Mouse (Mus musculus) midbrain, embryonic 15.5 days (tissue): ENCODE results near the gene Prdm16. TPM values are rescaled to one million over a fixed set of nuclear protein-coding genes. Genes with fewer than 3 reads are reported as not detected.

ENCODE experiments used
- ATAC-seq: fragments of 200-750 bp; cut with Nextera tagmentation; replicated peaks from 2 replicates; pipeline ENCODE4 v1.8.0; 2017; ENCODE audit warnings: moderate TSS enrichment
- H3K27ac ChIP-seq: fragments of 300-500 bp; sonication (generic); 2 replicates; pipeline ENCODE4 v1.5.1; 2015; ENCODE audit warnings: mild to moderate bottlenecking, inconsistent platforms
- H3K27me3 ChIP-seq: fragments of 300-500 bp; sonication (generic); replicated peaks from 2 replicates; pipeline ENCODE4 v1.6.1; 2015; ENCODE audit warnings: inconsistent platforms
- H3K36me3 ChIP-seq: fragments of 300-500 bp; sonication (generic); replicated peaks from 2 replicates; pipeline ENCODE4 v1.6.1; 2015; ENCODE audit warnings: inconsistent platforms
- H3K4me1 ChIP-seq: fragments of 300-500 bp; sonication (generic); 2 replicates; pipeline ENCODE4 v1.6.1; 2015; ENCODE audit warnings: inconsistent platforms
- H3K4me2 ChIP-seq: fragments of 300-500 bp; sonication (generic); 2 replicates; pipeline ENCODE4 v1.6.1; 2015; ENCODE audit warnings: inconsistent platforms, mild to moderate bottlenecking, moderate library complexity
- H3K4me3 ChIP-seq: fragments of 300-500 bp; sonication (generic); 2 replicates; pipeline ENCODE4 v1.5.1; 2015; ENCODE audit warnings: mild to moderate bottlenecking, inconsistent platforms
- H3K9ac ChIP-seq: fragments of 300-500 bp; sonication (generic); 2 replicates; pipeline ENCODE4 v1.6.1; 2015; ENCODE audit warnings: mild to moderate bottlenecking, inconsistent platforms
- H3K9me3 ChIP-seq: fragments of 300-500 bp; sonication (generic); 2 replicates; pipeline ENCODE4 v1.6.1; 2016; ENCODE audit warnings: inconsistent platforms
- WGBS: fragments of 180-500 bp; shearing (Covaris S2); methylation state at CpG from one replicate; pipeline ENCODE4 v1.1.7; 2015; ENCODE audit warnings: mixed read lengths; 5-methylcytosine and 5-hydroxymethylcytosine counted together
- polyA plus RNA-seq: library from polyadenylated mRNA; unstranded; fragments of >200 nt; fragmentation: Nextera tagmentation; extraction: Ambion mirVana; gene quantifications from 2 replicates; pipeline ENCODE4 v1.2.1, GENCODE M21; 2015

Prdm16 gene
- polyA plus RNA-seq, 1 experiment from 2014 or later = 11.5 TPM

DNA sequence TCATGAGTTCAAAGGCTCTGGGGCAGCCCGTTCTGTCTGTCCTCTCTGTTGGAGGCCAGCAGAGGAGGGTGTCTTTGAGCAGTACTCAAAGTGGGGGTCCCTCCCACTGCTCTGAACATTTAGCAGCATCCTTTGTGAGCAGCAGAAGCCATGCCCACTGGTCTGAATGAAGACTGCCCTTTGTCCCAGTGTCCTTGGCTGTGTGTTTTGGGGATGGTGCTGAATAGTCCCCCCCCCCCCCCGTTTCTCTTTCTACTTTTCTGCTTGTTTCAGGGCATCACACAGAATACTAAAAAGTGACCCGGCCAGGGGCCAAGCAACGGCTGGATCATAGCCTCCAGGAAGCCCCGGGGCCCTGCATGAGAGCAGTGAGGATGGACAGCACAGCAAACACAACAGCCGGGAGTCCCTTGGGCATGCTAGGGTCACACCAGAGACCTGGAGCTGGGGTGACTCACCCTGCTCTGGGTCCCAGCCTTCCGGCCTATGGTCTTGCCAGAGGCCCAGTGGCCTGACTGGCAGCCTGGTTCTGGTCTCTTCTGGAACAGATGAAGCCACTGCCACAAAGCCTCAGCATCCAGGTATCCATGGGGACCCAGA, 242.4 kb downstream of the Prdm16 start:
- H3K9ac ChIP-seq = no peak overlapping the region
- H3K27ac ChIP-seq = no peak overlapping the region
- ATAC-seq = no peak

DNA sequence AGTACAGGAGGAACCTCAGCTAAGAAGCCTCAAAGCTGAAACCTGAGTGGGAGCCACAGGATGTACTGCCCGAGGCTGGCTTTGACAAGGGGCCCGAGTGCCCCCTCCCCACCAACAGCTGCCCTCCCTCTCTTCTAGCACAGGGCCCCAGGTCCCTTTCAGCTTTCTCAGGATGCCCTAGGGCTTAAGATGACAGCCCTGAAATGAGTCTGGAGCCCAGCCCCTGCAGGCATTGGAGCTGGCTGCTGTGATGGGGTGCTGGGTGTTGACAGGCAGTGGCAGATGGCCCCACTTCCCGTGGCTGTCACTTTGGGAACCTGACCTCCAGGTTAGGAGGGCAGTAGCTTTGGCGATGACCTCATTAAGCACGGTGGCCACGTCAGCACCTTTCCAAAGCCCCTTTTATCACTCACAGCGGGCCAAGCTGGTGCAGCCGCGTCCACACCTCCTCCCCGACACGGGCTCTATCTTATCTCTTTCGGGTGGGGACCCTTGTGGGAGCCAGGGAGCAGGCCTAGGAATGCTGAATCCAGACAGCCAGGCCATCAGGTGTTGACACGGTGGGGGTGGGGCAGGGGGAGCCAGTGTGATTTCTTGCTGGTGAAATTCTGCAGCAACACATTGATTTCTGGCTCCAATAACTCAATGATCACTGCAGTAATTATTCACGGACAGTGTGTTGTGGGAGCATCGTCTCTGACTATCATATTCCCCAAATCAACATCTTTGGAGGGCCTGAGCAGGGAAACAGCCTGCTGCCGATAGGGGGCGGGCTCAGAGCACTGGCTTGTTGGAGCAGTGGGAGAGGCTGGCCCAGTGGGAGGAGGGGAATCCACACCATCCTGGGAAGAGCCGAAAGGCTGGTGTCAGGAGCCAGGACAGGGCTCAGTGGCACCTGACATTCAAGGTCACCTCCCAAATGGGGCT, 243.2 kb downstream of the Prdm16 start:
- no peak overlapping the region for H3K9ac ChIP-seq
- no peaks in the 10 kb centered on the region for H3K27me3 ChIP-seq
- H3K36me3 ChIP-seq = no peaks in the 10 kb centered on the region
- ATAC-seq = 0 out of 2 replicates have a peak, but pooled peaks have one; percentile 45
- no peak overlapping the region for H3K4me3 ChIP-seq
- 30% methylated on average over 18 of the region's 18 CpGs for WGBS
- H3K27ac ChIP-seq = no peak overlapping the region
- peaks cover 24% of the 10 kb centered on the region for H3K4me1 ChIP-seq
- H3K9me3 ChIP-seq = no peaks in the 10 kb centered on the region
- no peak overlapping the region for H3K4me2 ChIP-seq

More for the DNA sequence above, 242.4 kb downstream of the Prdm16 start:
- Histone ChIP-seq H3K9me3 (no peaks in the 10 kb centered on the region), H3K27me3 (no peaks in the 10 kb centered on the region), H3K4me2 (no peak overlapping the region), H3K4me3 (no peak overlapping the region), H3K36me3 (no peaks in the 10 kb centered on the region), H3K4me1 (peaks cover 24% of the 10 kb centered on the region)
- 46% methylated on average over 7 of the region's 7 CpGs for WGBS

DNA sequence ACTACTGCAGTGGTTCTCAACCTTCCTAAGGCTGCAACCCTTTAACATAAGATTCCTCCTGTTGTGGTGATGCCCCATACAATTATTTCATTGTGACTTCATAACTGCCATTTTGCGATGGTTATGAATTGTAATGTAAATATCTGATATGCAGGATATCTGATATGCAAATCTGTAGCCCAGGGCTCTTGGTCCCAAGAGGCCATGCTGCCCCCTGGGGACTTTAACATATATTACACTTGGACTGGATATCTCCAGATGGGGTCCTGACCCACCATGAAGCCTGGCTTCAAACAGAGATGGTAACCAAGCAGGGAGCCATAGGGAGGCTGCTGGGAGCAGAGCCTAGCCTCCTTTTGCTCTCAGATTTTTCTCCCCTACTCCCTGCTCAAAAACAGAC, 244.0 kb downstream of the Prdm16 start:
- no peaks in the 10 kb centered on the region for H3K27me3 ChIP-seq
- no peak overlapping the region for H3K4me2 ChIP-seq
- H3K27ac ChIP-seq = no peak overlapping the region
- no peak overlapping the region for H3K4me3 ChIP-seq
- WGBS = 69% methylated on average over 1 of the region's 1 CpGs
- no peak overlapping the region for H3K9ac ChIP-seq
- ATAC-seq = no peak
- H3K9me3 ChIP-seq = no peaks in the 10 kb centered on the region
- peaks cover 24% of the 10 kb centered on the region for H3K4me1 ChIP-seq
- H3K36me3 ChIP-seq = no peaks in the 10 kb centered on the region

DNA sequence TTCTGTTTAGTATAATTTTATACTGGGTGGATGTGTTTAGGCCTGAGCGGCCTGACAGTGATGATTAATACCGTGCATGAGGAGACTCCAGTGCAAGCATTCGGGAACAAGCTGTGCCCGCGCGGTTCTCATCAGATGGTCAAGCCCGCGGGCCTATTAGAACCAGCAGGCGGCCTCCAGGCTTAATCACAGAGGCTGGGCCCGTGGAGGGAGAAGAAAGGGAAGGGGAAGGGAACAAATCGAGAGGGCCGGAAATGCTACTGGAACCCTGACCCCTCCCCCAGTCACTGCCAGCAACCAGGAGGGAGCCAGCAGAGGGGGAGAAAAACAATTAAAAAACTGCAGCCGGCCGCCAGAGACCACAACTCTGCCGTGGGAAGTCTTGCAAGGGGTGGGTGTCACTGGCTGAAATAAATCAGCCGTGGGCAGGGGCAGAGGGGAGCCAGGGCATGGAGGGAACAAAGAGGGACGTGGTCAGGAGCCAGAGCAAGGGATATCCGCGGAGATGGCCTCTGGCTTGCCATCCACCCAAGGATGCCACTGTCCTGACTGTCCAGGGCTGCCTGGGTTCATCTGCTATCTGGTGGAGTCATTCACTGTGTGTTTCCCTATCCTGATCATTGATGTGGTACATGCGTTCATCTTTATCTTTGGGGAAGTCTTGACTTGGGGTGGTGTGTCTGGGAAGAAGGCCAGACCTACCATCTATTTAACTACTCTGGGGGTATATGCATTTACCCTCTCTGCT, 246.2 kb downstream of the Prdm16 start:
- Histone ChIP-seq H3K27ac (peak overlapping the region; percentile 44; the same call in 1 of the 2 replicates), H3K4me2 (no peak overlapping the region), H3K9me3 (no peaks in the 10 kb centered on the region), H3K9ac (no peak overlapping the region), H3K27me3 (no peaks in the 10 kb centered on the region), H3K4me1 (peaks cover 31% of the 10 kb centered on the region), H3K4me3 (no peak overlapping the region), H3K36me3 (no peaks in the 10 kb centered on the region)
- 7% methylated on average over 20 of the region's 20 CpGs for WGBS
- peak; percentile 43 for ATAC-seq

DNA sequence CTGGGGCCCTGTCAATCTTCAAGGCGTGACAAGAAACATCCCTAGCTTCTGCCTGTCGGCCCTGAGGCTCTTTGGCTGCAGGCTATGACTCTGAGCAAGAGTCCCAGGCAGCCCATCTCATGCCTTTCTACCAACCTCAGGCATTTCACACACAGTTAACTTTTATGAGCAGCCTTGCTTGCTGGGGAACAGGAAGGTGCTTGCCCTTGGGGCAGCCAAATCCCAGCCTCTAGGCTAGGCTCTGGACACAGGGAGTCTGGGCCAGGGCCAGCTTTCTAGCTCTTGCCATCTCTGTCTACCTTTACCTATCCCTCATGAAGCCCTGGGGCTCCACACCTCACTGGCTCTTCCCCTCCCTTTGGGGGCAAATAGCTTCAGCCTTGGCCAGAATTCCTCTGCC, 247.0 kb downstream of the Prdm16 start:
- Histone ChIP-seq H3K27ac (no peak overlapping the region), H3K36me3 (no peaks in the 10 kb centered on the region), H3K4me1 (peaks cover 31% of the 10 kb centered on the region), H3K4me3 (no peak overlapping the region), H3K27me3 (no peaks in the 10 kb centered on the region), H3K9ac (no peak overlapping the region), H3K9me3 (no peaks in the 10 kb centered on the region), H3K4me2 (no peak overlapping the region)
- no peak for ATAC-seq
- 81% methylated on average over 2 of the region's 2 CpGs for WGBS

DNA sequence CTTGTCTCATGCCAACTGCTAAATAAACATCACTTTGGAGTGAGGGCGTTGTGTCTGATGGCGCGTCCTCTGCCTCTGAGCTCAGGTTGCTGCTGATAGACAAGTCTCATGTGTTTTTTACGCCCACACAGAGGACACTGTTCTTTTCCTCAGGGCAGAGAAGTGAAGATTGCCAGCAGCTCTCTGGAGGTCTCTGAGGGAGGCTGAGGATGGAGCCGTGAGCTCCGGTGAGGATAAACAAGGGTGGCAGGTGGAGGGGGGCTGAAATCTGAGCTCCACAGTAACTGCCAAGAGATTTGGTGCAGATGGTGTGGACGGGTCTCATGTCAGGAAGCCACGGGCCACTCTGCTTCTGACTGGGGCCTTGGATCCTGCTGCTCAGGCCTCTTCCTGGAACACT, 249.9 kb downstream of the Prdm16 start:
- no peaks in the 10 kb centered on the region for H3K36me3 ChIP-seq
- H3K27ac ChIP-seq = no peak overlapping the region
- no peak for ATAC-seq
- no peak overlapping the region for H3K4me3 ChIP-seq
- no peak overlapping the region for H3K4me2 ChIP-seq
- 42% methylated on average over 8 of the region's 8 CpGs for WGBS
- peaks cover 25% of the 10 kb centered on the region for H3K4me1 ChIP-seq
- H3K9me3 ChIP-seq = no peaks in the 10 kb centered on the region
- H3K9ac ChIP-seq = no peak overlapping the region
- no peaks in the 10 kb centered on the region for H3K27me3 ChIP-seq

DNA sequence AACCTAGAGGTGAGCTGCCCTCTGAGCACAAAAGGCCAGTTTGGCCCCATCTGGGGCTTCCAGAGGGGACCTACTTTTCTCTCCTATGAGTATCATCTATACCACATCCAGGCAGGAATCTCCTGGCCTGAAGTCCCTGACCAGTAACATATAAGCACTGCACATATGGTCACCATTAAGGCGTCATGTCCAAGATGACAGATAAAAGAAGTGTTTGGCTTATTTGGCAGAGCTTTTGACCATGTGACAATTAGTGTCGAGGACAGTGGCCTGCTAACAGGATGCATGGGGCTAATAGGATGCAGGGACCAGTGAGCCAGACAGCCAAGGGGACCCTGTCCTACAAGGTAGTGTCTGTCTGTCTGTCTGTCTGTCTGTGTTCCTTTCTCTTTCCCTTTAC, 250.8 kb downstream of the Prdm16 start:
- no peak overlapping the region for H3K9ac ChIP-seq
- H3K27ac ChIP-seq = no peak overlapping the region
- no peaks in the 10 kb centered on the region for H3K36me3 ChIP-seq
- no peak overlapping the region for H3K4me3 ChIP-seq
- H3K4me2 ChIP-seq = no peak overlapping the region
- no peak for ATAC-seq
- no peaks in the 10 kb centered on the region for H3K9me3 ChIP-seq
- WGBS = 77% methylated on average over 2 of the region's 2 CpGs
- no peaks in the 10 kb centered on the region for H3K27me3 ChIP-seq
- peaks cover 20% of the 10 kb centered on the region for H3K4me1 ChIP-seq

DNA sequence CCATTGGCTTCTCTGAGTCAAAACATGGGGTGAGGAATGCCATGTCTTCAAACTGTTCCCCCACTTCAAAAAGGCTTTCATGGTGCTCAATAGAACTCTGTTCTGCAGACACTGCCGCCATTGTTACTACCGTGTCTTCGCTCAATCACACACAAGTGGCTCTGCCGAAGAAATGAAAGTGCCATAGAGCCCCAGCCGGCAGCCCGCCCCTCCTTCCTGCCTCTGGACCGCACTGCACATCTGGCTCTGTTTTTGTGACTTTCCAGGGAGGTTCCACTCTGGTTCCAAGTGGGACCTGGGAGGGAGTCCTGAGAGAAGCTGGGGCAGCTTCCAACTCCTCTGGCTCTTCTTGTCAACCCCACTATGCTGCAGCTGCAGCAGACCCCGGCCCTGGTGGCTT, 251.5 kb downstream of the Prdm16 start:
- WGBS = 66% methylated on average over 8 of the region's 8 CpGs
- no peak for ATAC-seq

DNA sequence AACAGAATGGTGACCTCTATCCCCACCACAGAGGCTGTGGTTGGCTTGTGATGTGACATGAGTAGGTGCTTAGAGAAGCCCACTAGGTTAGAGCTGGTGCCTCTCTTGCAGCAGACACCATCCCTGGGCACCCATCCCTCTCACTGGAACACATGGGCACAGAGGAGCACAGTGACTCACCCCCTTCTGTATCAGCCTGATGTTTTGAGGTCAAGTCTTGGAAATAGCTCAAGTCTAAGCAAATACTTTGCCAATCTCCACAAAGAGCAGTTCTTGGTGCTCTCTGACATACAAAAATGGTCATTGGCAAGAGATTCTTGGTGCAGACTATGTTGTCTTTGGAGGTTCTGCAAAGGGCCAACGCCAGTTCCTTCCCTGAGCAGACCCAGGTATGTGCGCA, 257.8 kb downstream of the Prdm16 start:
- 95% methylated on average over 2 of the region's 2 CpGs for WGBS
- ATAC-seq = no peak
- Histone ChIP-seq H3K9ac (no peak overlapping the region), H3K27me3 (no peaks in the 10 kb centered on the region), H3K4me3 (no peak overlapping the region), H3K9me3 (no peaks in the 10 kb centered on the region), H3K4me2 (no peak overlapping the region), H3K36me3 (no peaks in the 10 kb centered on the region), H3K4me1 (no peaks in the 10 kb centered on the region), H3K27ac (no peak overlapping the region)

More for the DNA sequence above, 251.5 kb downstream of the Prdm16 start:
- no peak overlapping the region for H3K9ac ChIP-seq
- H3K36me3 ChIP-seq = no peaks in the 10 kb centered on the region
- no peak overlapping the region for H3K4me2 ChIP-seq
- H3K4me3 ChIP-seq = no peak overlapping the region
- H3K27me3 ChIP-seq = no peaks in the 10 kb centered on the region
- H3K9me3 ChIP-seq = no peaks in the 10 kb centered on the region
- H3K27ac ChIP-seq = no peak overlapping the region
- peaks cover 13% of the 10 kb centered on the region for H3K4me1 ChIP-seq

DNA sequence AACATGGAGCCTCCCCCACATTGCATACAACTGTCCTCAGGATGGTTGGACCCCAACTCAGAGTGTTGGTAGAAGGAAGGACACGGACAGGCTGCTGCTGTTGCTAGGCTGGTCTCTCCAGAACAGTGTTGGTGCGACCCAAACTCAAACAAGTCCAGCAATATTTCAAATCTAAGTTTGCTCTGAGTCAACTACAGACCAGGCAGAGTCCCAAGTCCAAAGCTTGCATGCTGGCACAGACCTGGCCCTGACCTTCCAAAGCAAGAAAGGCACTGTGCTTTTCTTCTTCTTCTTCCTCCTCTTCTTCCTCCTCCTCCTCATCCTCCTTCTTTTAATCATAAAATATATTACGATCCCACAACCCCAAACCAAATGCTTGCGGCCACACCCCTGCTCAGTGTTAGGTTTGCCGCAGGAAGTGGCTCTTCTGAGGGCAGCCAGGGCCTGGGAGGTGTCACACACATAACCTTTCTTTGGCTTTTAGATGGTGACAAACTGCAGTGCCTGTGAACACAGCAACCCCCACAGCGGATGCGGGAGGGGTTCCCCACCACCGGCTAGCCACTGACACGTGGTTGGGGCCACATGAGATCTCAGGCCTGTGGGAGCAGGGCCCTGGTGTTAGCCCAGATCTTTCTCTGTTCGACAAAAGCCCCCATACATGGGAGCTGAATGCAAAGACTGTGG, 260.6 kb downstream of the Prdm16 start:
- Histone ChIP-seq H3K4me2 (no peak overlapping the region), H3K4me3 (no peak overlapping the region), H3K27ac (no peak overlapping the region), H3K27me3 (no peaks in the 10 kb centered on the region), H3K4me1 (no peaks in the 10 kb centered on the region), H3K36me3 (no peaks in the 10 kb centered on the region), H3K9ac (no peak overlapping the region), H3K9me3 (no peaks in the 10 kb centered on the region)
- ATAC-seq = no peak
- 89% methylated on average over 10 of the region's 10 CpGs for WGBS

DNA sequence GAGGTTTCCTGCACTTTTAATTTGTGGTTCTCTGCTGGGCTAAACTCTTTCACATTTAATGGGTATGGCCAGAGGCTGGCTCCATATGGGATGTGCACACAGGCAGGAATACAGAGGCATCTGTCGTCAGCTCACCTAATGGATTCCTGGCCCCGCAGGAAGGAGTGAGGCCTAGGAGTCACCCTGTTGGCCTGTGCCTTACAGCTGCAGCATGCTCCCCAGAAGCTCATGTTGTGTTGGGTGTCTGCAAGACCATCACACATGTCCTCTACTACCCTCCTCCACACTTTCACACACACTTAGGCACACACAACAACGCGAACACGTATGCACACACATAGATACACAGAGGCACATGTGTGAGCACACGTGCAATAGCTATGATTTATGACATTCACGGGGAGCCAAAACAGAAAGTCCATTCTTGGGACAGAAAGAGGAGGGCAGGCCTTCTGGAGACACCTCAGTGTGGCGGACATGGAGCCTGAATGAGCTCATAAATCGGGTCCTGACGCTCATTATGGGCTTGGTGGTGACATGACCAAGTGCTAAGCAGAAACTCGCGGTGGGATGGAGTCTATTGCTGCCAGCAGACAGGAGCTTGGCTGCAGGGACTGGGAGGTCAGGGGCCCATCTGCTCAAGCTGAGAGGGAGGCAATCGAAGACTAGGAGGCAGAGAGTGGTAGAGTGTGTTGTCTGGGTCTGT, 265.0 kb downstream of the Prdm16 start:
- ATAC-seq = no peak

More for the DNA sequence above, 265.0 kb downstream of the Prdm16 start:
- Histone ChIP-seq H3K4me1 (no peaks in the 10 kb centered on the region), H3K36me3 (no peaks in the 10 kb centered on the region), H3K27me3 (no peaks in the 10 kb centered on the region), H3K9ac (no peak overlapping the region), H3K9me3 (no peaks in the 10 kb centered on the region), H3K4me2 (no peak overlapping the region), H3K27ac (no peak overlapping the region), H3K4me3 (no peak overlapping the region)
- 83% methylated on average over 13 of the region's 13 CpGs for WGBS
